Mouse (Mus musculus) retina, embryonic 14.5 days (tissue): ENCODE results near the gene Clba1.
"Not testable (repeated sequence)": the region's sequence is repeated elsewhere in the genome, so short reads cannot be mapped to it uniquely, and the experiment has no call there.

Experiments used
- DNase-seq: peaks from one replicate; pipeline ENCODE4 v3.0.0-alpha.2; 2015; ENCODE audit warnings: low spot score

The Clba1 gene

DNA sequence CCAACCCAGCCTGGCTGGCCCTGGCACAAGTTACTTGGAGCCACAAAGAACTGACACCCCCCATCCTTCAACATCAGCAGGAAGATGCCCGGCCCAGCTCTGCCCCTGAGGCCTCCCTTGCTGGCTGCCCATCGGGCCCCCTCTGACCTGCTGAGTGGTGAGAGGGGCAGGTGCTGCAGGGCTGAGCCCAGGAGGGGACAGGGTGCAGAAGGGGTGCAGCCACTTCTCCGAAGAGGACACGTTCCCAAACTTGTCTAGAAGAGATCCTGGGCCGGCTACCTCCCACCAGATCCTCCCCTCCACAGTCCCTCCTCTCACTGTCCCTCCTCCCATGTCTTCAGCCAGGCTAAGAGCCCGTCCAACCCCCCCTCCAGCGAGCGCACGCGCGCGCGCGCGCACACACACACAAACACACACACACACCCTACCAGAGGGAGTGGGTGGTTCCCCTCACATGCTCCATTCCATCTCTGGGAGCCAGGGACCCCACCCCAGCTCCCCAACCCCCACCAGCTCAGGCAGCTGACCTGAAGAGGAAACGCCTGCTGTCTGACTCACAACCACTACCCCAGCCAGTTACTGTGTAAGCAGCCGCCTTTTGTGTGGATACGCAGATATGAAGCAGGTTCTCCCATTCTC lies 13.2 kb upstream of the Clba1 start:
- DNase-seq = no peak

DNA sequence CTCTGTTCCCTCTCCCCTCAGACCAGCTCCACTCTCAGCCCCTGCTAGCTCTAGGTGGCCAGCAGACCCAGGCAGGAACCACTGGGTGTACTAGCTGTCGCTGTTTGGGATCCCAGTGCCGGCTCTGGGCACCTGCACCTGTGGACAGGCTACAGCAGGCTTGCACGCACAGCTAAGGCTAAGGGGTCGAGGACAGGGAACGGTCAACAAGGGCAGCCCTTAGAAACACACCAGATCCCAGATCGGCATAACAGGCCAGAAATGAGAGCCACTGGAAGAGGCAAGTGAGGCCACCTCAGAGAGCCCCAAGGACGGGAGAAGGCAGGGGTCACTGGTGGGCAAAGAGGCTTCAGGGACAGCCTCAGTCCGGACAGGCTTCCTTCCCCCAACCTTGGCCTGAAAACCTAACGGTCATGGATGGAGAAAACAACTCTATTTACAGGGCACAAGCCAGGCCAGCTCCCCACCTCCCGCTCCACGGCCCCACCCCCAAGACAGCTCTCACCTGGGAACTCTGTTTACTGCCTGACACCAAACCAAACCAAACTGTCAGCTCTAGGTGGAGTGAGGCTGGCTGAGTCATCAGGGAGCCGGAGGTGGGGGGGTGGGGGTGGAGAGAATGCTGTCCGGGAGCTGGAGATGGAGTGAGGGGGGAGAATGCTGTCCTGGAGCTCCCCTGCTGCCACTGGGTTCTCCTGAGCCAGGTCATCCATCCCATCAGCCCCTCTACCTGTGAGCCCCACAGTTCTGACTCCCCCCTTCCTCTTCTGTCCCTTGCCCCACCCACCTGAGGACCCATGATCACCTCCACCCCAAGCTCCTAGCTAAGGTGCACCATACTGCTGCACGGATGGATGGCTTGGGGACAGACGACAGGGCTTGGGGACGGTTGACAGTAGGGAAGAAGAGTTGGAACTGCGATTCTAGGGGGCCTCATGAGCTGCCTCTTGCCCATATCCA lies 11.9 kb upstream of the Clba1 start:
- DNase-seq = no peak

DNA sequence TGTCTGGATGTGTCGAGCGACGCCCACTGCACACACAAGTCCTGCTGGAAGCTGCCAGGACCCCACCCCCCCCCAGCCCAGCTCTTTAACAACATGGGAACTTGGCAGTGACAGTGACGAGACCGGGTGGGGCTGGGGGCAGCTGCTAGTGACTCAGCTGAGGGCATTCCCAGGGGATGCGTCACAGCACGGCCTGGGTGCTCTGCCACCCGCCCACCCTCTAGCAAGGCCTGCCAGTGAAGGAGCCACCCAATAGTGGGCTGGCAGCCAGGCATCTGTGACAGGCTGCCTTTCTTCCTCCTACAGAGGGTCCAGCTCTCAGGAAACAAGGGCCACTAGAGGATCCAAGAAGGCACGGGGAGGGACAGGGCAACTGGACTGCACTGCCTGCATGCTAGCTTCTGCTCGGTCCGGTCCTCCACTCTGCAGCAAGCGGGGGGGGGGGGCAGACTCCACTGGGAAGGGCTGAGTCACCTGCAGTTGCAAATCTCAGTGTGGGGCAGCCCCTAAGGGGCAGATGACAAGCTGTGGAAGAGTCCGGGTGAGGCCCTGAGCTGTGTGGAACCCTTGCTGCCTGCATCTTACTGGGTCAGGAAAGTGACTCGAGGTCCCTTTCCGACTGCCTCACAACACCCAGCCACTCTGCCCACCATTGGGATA lies 10.9 kb upstream of the Clba1 start:
- no peak for DNase-seq

DNA sequence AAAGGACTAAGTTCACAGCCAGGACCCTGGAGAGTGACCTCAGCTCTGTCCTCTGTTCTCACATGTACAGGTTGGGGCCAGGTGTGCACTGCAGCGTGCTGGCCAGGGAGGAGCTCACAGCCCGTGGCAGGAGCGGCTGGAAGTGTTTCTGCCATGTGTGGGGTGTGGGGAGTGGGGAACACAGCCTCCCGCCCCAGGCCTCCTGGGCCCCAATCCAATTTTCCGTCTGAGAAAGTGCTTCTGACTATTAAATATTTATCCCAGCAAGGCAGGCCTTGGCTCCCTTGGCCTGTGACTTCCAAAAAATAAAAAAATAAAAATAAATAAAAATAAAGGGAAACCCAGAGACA lies 10.4 kb upstream of the Clba1 start:
- no peak for DNase-seq

DNA sequence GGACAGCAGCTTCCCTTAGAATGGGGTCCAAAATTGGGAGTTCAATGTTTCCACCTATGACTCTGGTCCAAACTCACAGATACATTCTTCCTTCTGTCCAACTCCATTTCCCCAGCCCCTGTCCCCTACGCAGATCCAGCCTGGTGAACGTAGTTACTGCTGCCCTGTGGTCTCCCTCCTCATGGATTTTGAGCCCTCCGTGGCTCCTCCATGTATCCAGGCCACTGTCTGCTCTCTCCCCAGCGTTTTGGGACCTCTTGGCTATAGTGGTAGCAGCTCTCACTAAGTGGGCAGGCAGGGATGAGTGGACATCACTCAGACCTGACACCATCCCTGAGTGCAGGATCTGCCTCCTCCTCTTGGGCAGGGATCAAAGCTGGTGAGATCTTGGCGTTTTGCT lies 10.0 kb upstream of the Clba1 start:
- no peak for DNase-seq

DNA sequence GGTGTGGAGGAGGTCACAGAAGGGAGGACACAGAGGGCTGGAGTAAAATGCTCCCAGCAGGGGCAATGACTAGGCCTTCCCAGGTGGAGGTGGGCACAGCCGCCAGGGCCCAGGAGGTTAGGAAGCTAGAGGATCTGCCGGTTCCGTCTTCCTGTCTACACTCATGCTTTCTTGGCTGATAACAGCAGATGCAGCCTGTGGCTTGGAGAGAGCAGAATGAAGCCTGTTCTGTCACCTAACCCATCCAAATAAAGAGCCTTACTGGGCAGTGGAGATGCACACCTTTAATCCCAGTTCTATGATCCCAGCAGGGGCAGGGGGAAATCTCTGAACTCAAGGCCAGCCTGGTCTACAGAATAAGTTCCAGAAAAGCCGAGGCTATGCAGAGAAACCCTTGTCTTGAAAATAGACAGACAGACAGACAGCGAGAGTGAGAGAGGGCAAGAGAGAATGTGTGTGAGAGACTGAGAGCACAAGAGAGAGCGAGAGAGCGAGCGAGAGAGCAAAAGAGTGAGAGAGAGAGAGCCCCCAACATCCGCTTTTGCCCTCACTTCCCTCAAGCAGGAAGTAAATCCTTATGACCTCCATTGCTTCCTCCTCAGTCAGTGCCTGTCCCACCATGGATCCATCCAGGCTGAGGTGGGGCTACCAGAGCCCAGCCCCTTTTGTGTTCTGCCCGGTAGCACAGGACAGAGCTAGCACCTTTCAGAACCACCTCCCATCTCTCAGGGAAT lies 9.3 kb upstream of the Clba1 start:
- no peak for DNase-seq

DNA sequence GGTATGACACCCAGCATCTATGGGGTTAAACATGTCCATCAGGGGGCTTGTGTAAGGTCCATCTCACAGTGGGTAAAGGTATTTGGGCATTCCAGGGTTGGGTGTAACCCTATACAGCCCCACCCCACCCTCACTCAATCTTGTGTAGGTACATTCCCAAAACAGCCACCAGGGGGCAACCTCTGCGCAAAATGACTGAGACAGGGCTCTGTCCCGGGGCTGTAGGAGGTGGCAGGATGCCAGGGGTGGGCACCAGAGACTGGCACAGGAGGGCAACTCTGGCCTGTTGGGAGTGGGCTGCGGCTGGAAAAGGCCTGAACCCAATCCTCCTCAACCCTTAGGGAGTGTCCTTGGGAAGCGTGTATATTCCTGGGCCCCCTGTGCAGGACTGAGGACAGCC lies 8.3 kb upstream of the Clba1 start:
- peak; percentile 87 for DNase-seq

DNA sequence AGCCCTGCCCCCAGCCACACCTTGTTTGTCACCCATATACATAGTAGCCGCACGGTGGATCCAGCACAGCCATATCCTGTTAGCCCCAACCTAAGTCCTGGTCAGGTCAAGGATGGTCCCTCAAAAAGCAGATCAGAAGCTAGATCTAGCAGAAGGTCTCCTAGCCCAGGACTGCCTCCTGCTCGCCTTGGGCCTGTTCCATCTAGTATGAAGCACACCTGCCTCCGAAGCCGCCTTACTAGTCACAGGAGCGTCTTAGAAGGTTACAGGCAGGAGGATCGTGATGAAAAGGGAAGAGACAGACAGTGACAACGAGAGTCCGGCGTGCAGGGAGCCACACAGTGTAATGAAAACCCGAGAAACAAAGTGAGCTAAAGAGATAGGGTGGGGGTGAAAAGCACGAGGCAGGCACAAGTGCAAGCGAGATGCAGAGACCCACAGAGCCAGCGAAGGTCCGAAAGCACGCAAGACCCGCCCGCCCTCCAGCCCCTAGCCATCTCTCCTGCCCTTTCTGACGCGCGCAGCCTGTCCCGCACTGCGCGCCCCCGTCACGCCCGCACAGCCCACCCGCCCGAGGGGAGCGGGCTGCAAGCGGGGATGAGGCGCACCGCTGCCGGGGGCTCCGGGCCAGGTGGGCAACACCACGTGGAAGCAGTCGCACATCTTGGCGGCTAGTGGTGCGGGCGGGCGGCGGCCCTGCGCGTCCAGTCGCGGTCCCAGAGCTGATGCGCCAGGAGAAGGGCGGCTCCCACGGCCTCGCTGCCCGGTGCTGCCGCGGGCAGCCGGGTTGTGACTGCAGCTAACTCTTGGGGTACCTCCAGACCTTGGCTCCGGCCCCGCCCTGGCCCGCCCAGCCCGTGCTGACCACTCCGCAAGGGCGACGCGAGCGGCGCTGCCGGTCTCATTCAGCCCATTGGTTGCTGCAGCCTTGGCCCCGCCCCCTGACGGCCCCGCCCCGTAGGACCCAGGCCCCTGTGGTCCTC lies 6.6 kb upstream of the Clba1 start, which contains the start of gene Ahnak2:
Ahnak2 (minus strand) TSS at position 794 of the 983 bp plus-strand sequence.
- DNase-seq = peak; percentile 80

DNA sequence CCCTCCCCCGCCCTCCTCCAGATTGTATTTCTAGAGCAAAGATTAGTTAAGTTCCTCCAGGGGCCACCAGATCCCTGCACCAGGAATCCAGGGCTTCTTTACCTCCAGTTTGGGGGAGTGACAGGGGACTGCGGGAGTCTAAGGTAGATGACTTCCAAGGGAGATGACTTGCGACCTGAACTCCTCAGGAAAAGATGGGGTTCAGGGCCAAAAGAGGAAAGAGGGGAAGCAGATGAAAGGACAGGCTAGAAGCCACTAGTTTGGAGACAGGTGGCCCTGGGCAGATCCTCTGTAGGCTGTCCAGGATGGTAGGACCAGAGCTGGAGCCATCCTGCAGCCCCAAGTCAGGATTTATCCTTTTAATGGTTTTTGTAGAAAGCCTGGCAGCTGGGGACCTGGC lies 5.8 kb upstream of the Clba1 start:
- no peak for DNase-seq

DNA sequence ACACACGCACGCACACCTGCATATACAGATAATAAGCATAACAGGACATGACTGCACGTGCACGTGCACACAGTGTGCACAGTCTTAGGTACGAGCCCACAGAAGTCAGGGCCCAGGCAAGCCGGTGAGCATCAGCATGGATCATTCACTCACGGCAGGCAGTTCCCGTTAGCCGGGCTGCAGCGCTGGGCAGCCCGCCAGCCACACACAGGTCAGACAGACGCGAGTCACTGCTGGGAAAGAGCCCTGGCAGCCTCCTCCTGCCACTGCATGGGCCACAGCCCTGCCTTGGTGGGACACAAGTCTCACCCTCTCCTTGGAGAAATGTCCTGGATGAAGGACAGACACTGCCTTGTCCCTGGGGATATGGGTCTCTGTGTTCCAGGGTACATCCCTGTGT lies 4.7 kb upstream of the Clba1 start:
- no peak for DNase-seq

DNA sequence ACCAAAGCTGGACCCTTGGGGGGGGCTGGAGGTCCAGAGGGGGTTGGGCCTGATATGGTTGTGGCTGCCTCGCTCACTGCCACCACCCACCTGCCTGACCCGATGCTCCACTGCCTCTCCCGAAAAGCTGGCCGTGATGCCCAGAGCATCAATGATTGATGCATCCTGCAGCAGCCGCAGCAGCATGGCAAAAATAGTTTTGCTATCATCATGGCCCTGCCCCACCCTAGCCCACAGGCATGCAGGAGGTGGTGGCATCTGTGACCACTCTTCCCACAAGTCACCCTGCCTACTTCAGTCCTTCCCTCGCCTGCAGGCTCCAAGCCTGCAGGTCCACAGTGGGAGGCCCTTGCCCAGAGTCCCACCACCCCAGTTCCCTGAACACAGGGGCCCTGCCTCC lies 2.7 kb upstream of the Clba1 start:
- no peak for DNase-seq

DNA sequence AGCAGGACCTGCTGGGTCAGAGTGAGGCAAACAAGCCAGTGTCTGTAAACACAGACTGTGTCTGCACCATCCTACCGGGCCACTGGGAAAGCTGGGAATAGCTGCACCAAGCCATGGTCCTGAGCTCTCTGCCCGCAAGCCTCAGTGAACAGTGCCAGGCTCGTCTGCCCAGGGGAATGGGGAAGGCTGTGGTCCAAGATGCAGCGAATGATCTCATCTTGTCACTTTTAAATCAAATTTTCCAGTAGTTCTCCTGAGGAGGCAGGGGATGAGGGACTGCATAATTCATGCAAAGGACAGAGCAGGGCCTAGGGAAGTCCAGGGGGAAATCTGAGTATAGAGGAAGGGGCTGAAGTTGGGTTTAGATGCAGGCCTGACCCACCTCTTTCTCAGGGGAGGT lies 941 bp upstream of the Clba1 start:
- no peak for DNase-seq

DNA sequence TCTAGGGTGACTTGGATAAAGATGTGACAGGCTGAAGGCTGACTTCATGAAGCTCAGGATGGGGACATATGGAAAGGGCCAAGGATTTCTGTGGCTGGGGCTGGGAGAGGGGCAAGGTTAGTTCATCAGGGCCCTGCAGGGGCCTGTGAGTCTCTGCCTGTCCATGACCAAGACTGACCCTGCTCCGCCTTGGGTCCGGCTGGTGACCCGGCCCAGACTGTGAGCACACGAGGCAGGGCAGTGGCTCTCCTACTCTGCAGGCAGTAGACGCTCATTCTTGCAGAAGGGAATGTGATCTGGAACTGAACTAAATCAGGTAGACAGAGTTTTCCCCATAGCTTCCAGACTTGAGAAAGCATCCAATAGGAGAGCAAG lies 538 bp upstream of the Clba1 start:
- DNase-seq = no peak

DNA sequence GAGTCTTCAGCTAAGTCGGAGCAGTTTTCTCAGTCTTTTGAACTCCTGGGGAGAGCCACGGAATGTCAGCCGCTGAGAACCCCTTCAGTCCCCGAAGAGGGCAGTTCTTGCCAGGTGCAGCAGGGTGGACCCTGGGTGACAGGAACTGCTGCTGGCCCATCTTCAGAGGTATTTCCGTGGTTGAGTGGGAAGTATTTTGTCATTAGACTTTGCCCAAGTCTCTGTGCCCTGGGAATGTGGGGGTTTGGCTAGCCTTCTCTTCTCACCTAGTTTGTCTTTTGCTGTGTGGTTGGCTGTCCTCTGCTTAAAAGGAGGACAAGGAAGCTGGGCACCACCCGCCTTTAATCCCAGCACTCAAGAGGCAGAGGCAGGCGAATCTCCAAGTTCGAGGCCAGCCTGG lies 904 bp downstream of the Clba1 start:
- no peak for DNase-seq

DNA sequence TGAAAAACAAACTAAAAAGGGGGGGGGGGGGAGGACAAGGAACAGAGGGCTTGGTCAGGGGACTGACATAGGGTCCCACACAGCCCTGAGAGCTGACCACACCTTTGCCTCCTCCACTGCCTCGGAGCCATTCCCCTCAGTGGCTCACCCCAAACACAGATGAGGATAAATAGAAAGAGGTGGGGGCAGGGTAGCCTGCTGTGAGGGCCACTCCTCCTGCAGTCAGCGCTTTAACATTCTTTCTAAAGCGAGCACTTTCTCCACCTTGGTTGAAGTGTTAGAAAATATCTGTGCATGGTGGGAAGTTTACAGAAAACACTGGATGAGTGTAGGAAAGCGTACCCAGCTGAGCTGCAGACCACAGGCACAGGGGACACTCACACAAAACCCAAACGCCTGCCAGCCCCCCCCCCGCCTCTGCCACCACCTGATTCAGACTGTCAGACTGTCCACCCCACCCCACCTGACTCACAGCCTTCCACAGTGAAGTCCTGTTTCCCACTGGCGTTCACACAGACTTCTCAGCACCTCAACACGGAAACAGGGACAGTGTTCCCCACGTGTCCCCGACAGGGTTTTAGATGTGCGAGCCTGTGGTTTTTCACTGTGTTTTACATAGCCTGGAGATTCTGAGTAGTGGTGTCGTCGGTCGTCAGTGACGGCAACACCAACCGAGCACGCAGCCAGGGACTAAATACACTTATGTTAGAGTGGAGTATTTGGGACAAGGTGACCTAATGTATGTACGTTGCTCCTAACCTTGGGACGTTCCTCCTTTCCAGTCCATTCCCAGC lies 1.6 kb downstream of the Clba1 start:
- no peak for DNase-seq

DNA sequence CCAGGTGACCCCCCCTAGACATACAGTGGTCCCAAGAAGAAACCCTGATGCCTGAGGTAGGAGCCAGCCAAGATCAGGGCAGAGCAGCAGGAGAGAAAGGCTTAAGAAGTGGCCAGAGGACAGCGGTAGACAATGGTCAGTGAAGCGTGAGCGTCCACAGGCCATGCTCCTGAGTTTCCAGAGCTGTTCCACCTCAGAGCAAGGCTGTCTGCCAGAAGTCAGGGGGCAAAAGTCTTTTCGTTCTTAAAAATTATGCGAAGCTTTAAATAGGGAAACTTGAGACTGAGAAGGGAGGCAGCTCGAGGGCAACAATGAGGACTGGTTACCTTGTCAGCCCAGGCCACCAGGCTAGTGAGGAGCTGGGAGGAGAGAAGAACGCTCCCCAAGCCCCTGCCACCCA lies 4.6 kb downstream of the Clba1 start:
- no peak for DNase-seq

DNA sequence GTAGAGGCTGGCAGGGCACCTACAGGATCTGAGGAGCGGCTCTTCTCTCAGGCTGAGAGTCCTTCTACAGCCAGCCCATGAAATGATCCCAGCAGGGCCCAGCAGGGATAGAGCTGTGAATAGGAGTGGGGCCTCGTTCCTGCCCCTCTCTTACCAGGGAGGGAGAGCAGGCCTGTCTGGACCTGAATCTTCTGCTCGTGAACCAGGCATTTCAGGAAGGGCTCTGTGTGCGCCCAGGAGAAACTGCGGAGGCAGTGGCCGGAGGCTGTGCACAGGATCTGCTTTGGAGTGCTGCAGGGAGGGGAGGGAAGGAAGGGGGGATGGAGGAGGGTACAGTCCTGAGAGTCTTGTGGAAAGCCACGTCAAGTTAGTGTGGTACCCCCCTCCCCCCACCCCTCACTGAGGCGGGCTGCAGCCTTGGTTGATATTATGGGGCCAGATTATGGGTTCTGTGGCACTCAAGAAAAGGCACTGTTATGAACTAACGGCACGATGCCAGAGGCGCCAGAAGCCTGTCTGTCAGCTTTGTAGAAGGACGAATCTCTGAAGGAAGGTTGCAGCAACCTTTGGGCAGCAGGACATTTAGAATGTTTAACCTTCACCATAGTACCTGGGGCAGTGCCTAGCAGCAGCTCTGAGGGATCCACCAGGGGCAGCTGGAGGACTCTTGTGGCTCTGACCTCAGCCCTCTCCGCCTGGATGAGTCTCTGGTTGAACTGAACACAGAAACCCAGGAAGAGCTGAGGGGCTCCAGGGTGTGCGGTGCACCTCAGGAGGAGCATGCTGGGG lies 6.1 kb downstream of the Clba1 start:
- no peak for DNase-seq

DNA sequence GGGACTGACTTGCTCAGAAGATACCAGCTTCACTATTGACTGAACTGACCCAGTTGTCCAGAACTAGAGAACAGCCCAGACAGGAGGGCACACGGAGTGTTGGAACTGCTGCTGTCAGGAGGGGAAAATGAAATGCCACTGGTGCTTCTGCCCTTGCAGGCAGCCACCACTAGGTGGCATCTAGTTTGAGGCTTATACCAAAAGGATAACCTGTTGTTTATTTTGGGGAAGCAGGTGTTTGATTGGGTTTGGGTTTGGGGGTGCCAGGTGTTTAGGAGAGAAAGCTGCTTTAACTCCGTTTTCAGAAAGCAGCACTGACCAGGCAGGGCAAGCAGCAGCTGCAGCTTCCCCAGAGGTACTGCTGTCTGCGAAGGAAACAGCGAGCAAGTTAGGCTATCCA lies 7.6 kb downstream of the Clba1 start:
- peak; percentile 78 for DNase-seq

DNA sequence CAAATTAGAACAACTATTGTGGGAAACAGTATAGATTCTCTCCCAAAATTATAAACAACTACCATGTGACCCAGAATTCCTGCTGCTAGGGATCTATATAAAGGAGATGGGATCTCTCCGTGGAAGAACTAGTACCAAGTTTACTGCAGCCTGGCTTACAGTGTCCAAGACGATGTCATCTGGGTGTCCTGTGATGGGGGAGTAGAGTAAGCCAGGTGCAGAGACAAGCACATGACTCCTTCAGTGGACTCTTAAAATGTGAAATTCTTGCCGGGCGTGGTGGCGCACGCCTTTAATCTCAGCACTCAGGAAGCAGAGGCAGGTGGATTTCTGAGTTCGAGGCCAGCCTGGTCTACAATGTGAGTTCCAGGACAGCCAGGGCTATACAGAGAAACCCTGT lies 8.1 kb downstream of the Clba1 start:
- DNase-seq = not testable (repeated sequence)
